Mouse (Mus musculus) intestine, embryonic 16.5 days (tissue): ENCODE data around the gene Pp2d1. TPM values are rescaled to one million over a fixed set of nuclear protein-coding genes. Genes with fewer than 3 reads are reported as not detected.
A peak's percentile ranks its signal among the peaks of the same experiment; 100 is the strongest.
"Not testable (repeated sequence)": the region's sequence is repeated elsewhere in the genome, so short reads cannot be mapped to it uniquely, and the experiment has no call there.

Experiments used
- ATAC-seq: fragments of 200-750 bp; cut with Nextera tagmentation; 2 replicates; pipeline ENCODE4 v1.8.0; 2017; ENCODE audit warnings: moderate TSS enrichment, moderate library complexity
- H3K27ac ChIP-seq: fragments of 300-500 bp; sonication (generic); 2 replicates; pipeline ENCODE4 v1.5.1; 2014; ENCODE audit warnings: mild to moderate bottlenecking, low read length
- H3K27me3 ChIP-seq: fragments of 300-500 bp; sonication (generic); replicated peaks from 2 replicates; pipeline ENCODE4 v1.6.1; 2014; ENCODE audit warnings: low read length, control low read depth, mixed read lengths; ENCODE audit not compliant: control insufficient read depth, insufficient read depth
- H3K36me3 ChIP-seq: fragments of 300-500 bp; sonication (generic); 2 replicates; pipeline ENCODE4 v1.6.1; 2014; ENCODE audit warnings: low read length, control low read depth; ENCODE audit not compliant: control insufficient read depth, insufficient read depth
- H3K4me1 ChIP-seq: fragments of 300-500 bp; sonication (generic); 2 replicates; pipeline ENCODE4 v1.6.1; 2014; ENCODE audit warnings: low read length, control low read depth, mixed read lengths; ENCODE audit not compliant: control insufficient read depth, insufficient read depth
- H3K4me2 ChIP-seq: fragments of 300-500 bp; sonication (generic); 2 replicates; pipeline ENCODE4 v1.6.1; 2014; ENCODE audit warnings: low read depth, low read length, control low read depth
- H3K4me3 ChIP-seq: fragments of 300-500 bp; sonication (generic); 2 replicates; pipeline ENCODE4 v1.5.1; 2014; ENCODE audit warnings: mild to moderate bottlenecking, low read length
- H3K9ac ChIP-seq: fragments of 300-500 bp; sonication (generic); 2 replicates; pipeline ENCODE4 v1.6.1; 2014; ENCODE audit warnings: low read depth, low read length
- H3K9me3 ChIP-seq: fragments of 300-500 bp; sonication (generic); 2 replicates; pipeline ENCODE4 v1.6.1; 2016; ENCODE audit warnings: low read length, control low read depth; ENCODE audit not compliant: control insufficient read depth
- WGBS: fragments of 180-500 bp; shearing (Covaris S2); extraction: QIAGEN DNeasy Blood & Tissue Kit; methylation state at CpG from one replicate; pipeline ENCODE4 v1.1.7; 2014; 5-methylcytosine and 5-hydroxymethylcytosine counted together
- polyA plus RNA-seq: library from polyadenylated mRNA; unstranded; fragments of >200 nt; fragmentation: Nextera tagmentation; extraction: Ambion mirVana; gene quantifications from 2 replicates; pipeline ENCODE4 v1.2.1, GENCODE M21; 2015

The Pp2d1 gene
- polyA plus RNA-seq, 1 experiment from 2014 or later, result 0.16 TPM

DNA sequence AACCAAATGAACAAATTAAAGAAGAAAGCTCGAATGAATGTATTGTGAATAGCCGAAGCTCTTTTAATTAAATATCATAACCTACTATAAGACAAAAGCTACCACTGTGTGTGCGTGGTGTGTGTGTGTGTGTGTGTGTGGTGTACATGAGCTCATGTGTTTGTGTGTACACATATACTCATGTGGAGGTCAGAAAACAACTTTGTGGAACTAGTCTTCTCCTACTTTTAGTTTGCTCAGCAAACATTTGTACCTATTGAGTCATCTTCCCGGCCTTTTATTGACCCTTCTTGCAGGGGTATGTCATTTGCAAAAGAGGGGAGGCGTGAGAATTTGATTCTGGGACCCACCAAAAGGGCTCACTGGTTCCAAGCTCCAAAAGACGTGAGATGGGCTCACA, 39.0 kb upstream of the Pp2d1 start:
- Histone ChIP-seq H3K36me3 (no peaks in the 10 kb centered on the region), H3K27me3 (no peaks in the 10 kb centered on the region), H3K9me3 (no peaks in the 10 kb centered on the region), H3K4me3 (no peak overlapping the region), H3K4me1 (peaks cover 2% of the 10 kb centered on the region), H3K9ac (no peak overlapping the region), H3K27ac (no peak overlapping the region), H3K4me2 (no peak overlapping the region)
- ATAC-seq, result no peak
- WGBS, result 70% methylated on average over 6 of the region's 6 CpGs

DNA sequence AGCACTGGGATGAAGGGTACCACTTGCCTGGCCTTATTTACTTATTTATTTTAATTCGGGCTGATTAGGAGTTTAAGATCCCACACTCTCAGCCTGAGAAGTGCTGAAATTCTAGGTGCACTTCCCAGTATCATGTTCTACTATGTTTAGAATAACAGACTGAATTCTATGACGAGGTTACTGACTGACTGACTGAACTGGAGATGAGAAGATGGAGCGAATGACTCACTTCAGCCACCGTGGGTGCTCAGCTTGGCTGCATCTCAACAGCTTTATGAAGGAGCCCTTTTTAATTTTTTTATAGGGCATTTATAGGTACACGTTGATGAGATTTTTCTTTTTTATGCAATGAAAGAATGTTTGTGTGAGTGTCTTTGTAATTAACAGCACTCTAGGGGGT, 38.5 kb upstream of the Pp2d1 start:
- Histone ChIP-seq H3K4me2 (no peak overlapping the region), H3K36me3 (no peaks in the 10 kb centered on the region), H3K4me3 (no peak overlapping the region), H3K9ac (no peak overlapping the region), H3K4me1 (peaks cover 5% of the 10 kb centered on the region), H3K27ac (no peak overlapping the region), H3K9me3 (no peaks in the 10 kb centered on the region), H3K27me3 (no peaks in the 10 kb centered on the region)
- 72% methylated on average over 5 of the region's 5 CpGs for WGBS
- ATAC-seq, result no peak

DNA sequence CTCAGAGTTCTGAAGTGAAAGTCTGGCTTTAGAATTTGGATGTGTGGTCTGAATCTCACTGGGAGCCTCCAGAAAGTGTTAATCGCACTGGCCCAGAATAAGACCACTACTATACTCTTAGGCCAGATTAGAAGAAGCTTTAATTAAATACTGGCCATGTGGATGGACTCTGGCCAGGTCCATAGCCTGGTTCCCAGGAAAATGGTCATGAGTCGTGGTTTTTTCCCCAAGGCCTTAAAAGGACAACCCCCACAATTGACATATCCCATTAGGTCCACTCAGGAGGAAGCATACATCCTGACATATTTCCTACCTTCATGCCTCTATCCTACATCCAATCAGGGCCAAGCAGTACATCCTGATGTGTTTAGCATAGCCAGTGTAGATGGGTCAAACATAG, 37.9 kb upstream of the Pp2d1 start:
- no peak overlapping the region for H3K9ac ChIP-seq
- H3K4me1 ChIP-seq, result peaks cover 5% of the 10 kb centered on the region
- H3K4me2 ChIP-seq, result no peak overlapping the region
- ATAC-seq, result no peak
- H3K27ac ChIP-seq, result no peak overlapping the region
- no peaks in the 10 kb centered on the region for H3K27me3 ChIP-seq
- 79% methylated on average over 2 of the region's 2 CpGs for WGBS
- no peaks in the 10 kb centered on the region for H3K9me3 ChIP-seq
- H3K4me3 ChIP-seq, result no peak overlapping the region
- no peaks in the 10 kb centered on the region for H3K36me3 ChIP-seq

DNA sequence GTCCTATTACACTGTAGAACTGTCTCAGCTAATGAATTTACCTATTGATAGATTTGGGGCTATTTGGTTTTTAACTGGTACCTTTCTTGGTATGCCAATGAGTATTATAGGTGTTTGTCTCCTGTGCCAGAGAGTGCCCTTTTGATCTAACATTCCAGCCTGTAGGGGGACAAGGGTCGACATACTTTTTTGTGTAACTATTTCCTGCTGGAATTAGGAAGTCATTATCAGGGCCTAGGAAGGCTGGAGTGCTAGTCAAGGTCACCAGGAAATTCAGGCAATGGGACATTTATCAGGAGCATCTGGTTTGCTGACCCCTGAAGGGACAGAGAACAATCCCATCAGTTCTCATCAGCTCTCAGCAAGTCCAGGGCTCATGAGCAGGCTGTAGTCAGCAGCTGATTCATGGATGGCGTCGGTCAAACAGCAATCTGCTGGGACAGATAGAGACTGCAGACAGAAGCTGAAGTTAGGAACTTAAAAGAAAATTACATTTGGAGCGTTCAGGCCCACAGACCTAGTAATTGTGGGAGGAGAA, 33.8 kb upstream of the Pp2d1 start:
- Histone ChIP-seq H3K27me3 (no peaks in the 10 kb centered on the region), H3K4me1 (peaks cover 27% of the 10 kb centered on the region), H3K27ac (no peak overlapping the region), H3K4me3 (no peak overlapping the region), H3K36me3 (no peaks in the 10 kb centered on the region), H3K9me3 (no peaks in the 10 kb centered on the region), H3K4me2 (no peak overlapping the region), H3K9ac (no peak overlapping the region)
- ATAC-seq, result no peak
- WGBS, result 62% methylated on average over 4 of the region's 4 CpGs

DNA sequence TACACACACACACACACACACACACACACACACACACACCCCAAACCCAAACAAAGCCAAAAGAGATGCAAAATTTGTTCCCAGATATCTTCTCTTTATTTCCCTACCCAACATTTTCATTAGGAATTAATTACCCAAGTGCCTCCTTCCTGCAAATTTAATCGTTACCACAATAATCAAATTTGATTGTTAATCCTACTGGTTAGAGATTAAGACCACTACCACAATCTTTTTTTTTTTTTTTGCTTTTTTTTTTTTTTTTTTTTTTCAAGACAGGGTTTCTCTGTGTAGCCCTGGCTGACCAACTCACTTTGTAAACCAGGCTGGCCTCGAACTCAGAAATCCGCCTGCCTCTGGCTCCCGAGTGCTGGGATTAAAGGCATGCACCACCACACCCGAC, 31.7 kb upstream of the Pp2d1 start:
- Histone ChIP-seq H3K4me1 (peaks cover 31% of the 10 kb centered on the region), H3K27ac (peak overlapping the region; percentile 81)
- not testable (repeated sequence) for ATAC-seq, H3K4me2 ChIP-seq, H3K36me3 ChIP-seq, H3K9me3 ChIP-seq, H3K4me3 ChIP-seq, H3K27me3 ChIP-seq, H3K9ac ChIP-seq
- WGBS, result 86% methylated on average over 5 of the region's 5 CpGs

DNA sequence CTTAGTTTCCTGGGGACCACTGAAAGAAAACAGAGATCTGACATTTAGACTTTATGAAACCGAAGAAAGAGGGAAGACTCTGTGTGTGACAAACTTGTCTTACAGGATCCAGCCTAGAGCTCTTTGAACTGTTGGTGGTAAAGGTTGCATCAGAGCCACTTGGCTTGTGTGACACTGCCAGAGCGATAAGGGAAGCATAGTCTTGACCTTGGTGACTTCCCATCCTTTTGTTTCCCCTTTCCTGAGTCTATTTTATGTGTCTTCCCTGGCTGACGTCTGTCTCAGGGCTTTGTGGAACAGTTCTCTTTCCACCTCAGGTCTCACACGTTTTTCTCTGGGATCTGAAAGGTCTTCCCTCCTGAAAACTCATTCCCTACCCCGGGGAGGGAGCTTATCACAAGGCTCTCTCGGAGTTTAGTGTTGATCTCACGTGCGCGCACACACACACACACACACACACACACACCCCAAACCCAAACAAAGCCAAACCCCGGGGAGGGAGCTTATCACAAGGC, 31.2 kb upstream of the Pp2d1 start:
- H3K9me3 ChIP-seq, result no peaks in the 10 kb centered on the region
- no peak overlapping the region for H3K4me3 ChIP-seq
- no peaks in the 10 kb centered on the region for H3K27me3 ChIP-seq
- WGBS, result 36% methylated on average over 10 of the region's 10 CpGs
- H3K9ac ChIP-seq, result no peak overlapping the region
- peak; percentile 52 for ATAC-seq
- peaks cover 31% of the 10 kb centered on the region for H3K4me1 ChIP-seq
- H3K36me3 ChIP-seq, result no peaks in the 10 kb centered on the region
- H3K27ac ChIP-seq, result peak overlapping the region; percentile 81
- H3K4me2 ChIP-seq, result peak overlapping the region; percentile 46

DNA sequence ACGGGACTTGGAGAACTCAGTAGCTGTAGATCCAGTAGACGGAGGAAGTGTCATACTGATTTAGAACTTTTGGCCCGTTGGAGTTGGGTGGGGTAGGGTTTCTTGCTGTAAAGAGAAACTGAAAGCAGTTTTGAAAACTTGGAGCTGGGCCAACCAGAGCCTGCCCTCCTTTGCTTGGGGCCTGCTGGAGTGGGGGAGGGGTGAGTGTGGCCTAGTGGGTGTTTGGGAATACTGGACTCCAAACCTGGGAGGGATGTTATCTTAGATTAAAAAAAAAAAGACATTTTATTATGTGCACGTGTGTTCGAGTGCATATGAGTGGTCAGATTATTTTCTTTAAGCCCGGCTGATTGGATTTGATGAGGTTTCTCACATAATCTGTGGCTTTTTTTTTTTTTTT, 30.6 kb upstream of the Pp2d1 start:
- Histone ChIP-seq H3K36me3 (no peaks in the 10 kb centered on the region), H3K4me3 (peak overlapping the region; percentile 23), H3K9ac (no peak overlapping the region; the same call in 1 of the 2 replicates), H3K27me3 (no peaks in the 10 kb centered on the region), H3K4me2 (peak overlapping the region; percentile 46), H3K27ac (peak overlapping the region; percentile 81), H3K9me3 (no peaks in the 10 kb centered on the region), H3K4me1 (peaks cover 31% of the 10 kb centered on the region)
- WGBS, result 23% methylated on average over 6 of the region's 6 CpGs
- peak; percentile 13; the same call in 1 of the 2 replicates for ATAC-seq

DNA sequence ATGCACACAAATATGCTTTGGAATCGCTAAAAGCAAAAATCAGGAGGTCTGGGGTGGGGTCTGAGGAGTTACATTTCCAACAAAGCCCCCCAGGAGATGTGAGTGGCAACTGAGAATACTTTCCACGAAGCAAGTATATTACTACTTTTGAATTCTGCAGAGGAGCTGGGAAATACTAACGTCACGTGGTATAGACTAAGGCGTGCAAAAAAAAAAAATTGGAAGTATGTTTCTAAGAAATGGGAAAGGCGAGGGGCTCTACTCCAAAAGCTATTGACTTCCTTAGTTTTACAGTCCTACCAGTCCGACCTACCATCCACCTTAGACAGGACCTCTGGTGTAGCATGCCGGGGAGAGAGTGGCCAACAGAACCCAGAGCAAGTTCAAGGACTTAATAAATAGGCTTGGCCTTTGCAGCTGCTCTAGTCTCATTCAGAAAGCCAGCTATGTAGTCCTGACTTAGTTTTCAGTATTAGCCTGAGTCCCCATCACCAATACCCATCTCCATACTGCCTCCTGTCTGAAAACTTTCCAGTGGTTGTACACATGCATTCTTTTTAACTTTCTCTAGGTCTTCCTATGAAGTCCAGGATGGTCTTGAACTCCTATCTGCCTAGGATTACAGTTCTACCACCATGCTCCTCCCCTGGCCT, 29.6 kb upstream of the Pp2d1 start:
- WGBS, result 40% methylated on average over 8 of the region's 8 CpGs
- no peak for ATAC-seq
- H3K4me2 ChIP-seq, result peak overlapping the region; percentile 83
- peak overlapping the region; percentile 90 for H3K4me3 ChIP-seq
- no peaks in the 10 kb centered on the region for H3K36me3 ChIP-seq
- H3K27me3 ChIP-seq, result no peaks in the 10 kb centered on the region
- peak overlapping the region; percentile 95 for H3K27ac ChIP-seq
- H3K9me3 ChIP-seq, result no peaks in the 10 kb centered on the region
- H3K9ac ChIP-seq, result peak overlapping the region; percentile 90
- H3K4me1 ChIP-seq, result peaks cover 31% of the 10 kb centered on the region

DNA sequence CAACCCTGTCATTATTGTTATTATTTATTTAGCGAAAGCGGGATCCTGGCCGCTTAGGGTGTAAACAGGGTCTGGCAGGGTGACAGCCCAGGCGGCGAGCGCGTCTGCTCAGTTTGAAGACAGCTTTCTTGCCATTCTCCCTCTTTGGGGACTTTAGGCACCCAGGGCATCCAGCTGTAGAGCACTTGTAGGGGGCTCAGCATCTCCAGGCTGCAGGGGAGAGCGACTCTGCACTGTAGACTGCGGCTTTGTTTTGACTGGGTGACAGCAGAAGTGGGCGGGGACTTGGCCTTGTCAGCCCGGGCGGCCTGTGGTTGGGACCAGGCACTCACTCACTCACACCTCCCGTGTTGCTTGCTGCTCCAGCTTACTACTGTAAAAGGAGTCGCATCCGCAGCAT, 28.9 kb upstream of the Pp2d1 start:
- peak overlapping the region; percentile 90 for H3K9ac ChIP-seq

More for the DNA sequence above, 28.9 kb upstream of the Pp2d1 start:
- Histone ChIP-seq H3K27me3 (no peaks in the 10 kb centered on the region), H3K4me2 (peak overlapping the region; percentile 83), H3K27ac (peak overlapping the region; percentile 95), H3K36me3 (no peaks in the 10 kb centered on the region), H3K9me3 (no peaks in the 10 kb centered on the region), H3K4me1 (peaks cover 28% of the 10 kb centered on the region), H3K4me3 (peak overlapping the region; percentile 90)
- peak; percentile 72 for ATAC-seq
- under 1% methylated on average over 15 of the region's 15 CpGs for WGBS
